Mouse (Mus musculus): ENCODE data around the gene Cacna1d.

Gene Cacna1d

DNA sequence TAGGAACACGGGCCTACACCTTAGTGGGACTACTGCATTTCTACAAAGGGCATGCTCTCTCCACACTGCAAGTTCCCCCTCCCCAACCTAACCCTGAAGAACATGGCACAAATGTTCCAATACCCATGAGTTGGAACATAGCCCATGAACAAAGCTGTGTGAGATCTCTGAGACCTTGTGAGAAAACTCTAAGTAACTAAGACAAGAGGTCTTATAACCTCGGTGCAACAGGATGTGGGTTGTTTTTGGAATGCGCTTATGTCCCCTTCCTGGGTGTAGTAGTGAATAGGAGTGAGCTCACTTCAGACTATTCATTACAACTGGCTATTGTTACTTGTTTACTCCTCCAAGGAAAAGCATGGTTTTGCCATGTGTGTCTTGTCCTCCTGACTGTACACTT, 353.3 kb downstream of the Cacna1d start:
- DNase-seq, result no peak

DNA sequence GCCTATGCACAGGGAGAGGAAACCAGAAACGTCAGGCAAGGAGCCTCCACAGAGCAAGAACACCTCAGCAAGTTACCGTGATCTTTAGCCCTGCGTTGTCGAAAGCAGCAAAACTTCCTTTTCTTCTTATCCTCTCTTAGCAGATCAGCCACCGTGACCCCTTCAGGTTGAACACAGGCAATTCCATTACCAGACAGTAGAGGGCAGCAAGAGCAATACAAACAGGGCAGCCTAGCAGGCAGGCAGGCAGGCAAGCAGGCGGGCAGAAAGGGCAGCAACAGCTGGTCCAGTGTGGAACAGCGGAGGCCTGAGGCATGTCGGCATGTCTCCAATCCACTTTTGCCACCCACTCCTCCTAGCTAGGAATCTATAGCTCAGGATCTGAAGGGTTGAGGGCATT, 354.3 kb downstream of the Cacna1d start:
- peak; percentile 88 for DNase-seq

DNA sequence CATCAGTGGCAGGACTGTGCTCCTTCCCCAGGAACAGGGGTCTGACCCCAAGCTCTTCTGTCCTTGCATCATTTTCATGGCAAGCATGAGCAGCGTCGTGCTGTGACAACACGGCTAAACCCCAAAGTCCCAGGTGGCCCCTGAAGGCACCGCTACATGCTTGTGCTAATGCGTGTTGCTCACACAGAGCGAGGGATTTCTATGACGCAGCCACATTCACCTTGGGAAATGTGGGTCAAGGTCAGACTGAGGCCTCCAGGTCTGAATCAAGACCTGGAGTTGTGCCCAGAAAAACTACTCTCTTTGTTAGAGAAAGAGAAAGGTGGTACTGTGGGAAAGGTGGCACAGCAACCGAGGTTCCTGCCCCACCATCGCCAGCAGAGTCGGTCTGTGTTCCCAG, 355.9 kb downstream of the Cacna1d start:
- no peak for DNase-seq

DNA sequence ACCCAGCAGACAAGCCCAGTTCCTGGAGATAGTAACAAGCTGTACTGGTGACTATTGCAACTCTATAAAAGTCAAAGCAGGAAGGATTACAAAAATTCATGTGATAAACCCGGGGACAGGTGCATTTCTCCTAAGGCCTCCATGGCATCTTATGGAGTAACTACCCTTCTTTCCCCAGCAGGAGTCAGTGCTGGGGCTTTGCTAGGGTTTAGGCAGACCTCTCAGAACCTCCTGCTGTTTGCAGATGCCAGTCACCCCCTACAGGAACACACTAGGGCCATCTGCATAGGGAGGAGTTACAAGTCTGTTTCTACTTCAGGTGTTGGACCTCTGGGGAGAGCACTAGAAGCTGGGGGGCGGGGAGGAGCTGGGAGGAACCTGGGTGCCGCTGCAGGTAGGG, 357.6 kb downstream of the Cacna1d start:
- peak; percentile 49 for DNase-seq

DNA sequence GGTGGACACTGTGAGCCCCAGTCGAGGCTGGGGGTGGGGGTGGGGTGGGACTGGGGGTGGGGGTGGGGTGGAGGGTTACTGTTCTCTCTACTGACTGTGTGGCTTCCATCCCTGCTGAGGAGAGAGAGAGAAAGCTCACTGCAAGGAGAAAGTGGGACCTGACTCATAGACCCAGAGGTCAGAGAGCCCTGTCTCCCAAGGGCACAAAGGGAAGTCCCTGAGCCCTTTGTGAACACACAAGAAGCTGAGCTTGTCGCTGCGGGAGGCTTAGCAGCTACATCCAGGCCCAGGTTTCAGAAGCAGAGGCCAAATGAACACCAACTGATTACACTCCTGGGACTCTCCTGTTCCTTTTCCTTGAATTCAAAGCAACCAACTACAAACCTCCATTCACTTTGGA, 360.0 kb downstream of the Cacna1d start:
- no peak for DNase-seq

DNA sequence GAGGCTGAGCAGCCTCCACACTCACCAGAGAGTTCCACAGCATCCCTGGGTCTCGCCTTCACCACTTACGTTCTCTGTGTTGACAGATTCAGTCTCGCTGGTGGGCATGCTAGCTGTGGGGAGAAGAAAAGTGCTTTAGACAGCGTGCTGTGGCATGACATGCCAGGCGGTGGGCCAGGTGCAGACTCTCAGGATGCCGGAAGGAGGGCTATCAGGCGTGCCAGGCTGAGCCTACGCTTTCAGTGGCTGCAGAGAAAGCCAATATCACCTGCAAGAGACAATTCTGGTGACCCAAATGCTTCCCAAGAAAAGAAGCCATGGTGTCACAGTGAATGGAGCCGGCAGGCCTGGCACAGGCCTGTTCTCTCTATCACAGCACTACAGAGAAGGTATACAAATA, 361.2 kb downstream of the Cacna1d start:
- DNase-seq, result no peak

DNA sequence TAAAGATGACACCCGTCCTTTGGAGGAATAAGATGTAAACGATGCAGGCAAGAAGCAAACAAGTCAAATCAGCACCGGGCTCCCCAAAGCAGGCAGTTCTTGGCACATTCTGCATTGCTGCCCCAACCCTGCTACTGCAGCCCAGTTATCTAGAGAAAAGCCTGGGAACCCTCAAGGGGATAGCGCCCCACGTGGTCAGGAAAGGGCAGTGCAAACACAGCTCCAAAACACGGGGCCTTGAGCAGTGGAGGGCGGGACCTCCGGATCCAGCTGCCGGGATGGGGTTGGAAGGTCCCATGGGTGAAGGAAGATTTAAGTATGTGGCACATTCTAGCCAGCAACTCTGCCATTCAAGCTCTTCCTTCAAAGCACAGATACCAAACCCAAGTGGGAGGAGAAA, 361.9 kb downstream of the Cacna1d start:
- peak; percentile 77 for DNase-seq

DNA sequence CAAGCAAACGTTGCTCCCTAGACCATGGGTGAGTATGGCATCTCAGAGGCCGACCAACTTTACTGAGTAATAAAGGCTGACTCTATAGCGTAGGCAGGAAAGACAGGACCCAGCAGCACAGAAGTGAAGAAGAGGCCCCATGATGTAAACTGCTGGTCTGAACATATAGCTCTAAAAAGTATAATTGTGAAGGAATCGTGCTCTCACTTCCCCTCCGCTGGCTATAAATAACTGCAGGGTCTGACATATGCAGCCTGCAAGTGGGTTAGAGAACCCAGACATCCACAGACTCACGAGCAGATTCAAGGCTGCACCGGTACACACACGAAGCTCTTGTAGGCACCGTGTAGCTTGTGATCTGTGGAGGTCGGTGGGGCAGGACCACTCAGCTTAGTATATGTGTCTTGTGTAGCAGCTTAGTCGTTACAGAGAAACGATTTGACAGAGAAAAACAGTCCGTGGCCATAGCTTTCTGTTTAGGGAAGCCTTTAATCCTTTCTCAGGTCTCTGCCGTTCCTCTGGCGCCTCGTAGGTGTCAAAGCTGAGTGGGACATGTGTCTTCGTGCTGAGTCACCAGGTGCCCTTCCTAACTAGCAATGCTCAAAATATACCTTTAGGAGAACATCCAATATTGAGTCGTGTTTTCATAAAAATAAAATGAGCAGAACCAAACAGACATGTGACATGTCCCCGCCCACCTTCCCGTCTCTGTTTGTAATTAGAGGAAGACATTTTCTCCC, 366.1 kb downstream of the Cacna1d start:
- peak; percentile 41 for DNase-seq

DNA sequence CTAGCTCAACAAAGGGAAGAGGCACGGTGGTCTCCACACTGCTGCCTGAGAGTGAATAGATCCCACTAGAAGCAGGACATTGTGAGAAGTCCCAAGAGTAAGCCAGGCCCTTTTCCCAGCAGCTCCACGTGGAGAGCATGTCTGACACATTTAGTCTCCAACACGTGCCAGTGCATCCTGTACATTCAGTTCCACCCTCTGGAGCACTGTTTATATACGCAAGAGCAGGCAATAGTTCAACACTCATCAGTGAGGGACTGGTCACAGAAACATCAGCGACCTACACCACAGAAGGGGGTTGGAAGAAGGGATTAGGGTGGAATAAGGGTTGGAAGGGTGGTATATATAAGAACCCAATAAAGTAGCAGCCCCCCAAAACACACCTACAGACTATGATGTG, 371.2 kb downstream of the Cacna1d start:
- DNase-seq, result no peak

DNA sequence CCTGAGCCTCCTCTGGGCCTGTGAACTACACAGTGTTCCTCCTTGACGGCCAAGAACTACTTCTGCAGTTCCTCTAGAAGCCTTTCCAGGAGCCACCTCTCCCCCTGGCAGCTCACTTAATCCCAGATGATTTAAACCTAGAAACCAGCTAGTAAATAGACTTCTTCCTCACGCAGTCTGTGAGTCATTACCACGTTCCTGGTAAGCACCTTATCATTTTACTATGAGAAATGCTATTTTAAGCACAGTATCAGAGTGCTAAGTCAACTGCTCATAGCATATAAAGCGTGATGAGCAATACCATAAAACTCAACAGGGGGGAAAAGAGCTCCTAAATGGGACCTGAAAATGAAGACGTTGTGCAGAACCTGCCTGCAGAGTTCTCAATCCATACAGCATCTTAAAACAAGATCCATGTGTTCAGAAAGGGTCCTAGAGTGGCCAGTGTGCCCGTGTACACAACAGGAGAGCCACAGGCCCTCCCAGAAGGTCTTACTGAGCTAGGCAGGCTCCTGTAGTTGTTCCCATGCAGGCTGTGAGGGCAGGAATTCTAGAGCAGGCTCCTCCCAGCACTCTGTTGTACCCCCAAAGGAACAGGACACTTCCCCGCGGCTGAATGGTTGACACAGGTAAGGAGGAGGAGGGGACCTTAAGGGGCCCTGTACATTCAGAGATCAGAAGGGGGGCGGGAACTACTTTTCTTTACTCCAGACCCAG, 377.7 kb downstream of the Cacna1d start:
- no peak for DNase-seq

DNA sequence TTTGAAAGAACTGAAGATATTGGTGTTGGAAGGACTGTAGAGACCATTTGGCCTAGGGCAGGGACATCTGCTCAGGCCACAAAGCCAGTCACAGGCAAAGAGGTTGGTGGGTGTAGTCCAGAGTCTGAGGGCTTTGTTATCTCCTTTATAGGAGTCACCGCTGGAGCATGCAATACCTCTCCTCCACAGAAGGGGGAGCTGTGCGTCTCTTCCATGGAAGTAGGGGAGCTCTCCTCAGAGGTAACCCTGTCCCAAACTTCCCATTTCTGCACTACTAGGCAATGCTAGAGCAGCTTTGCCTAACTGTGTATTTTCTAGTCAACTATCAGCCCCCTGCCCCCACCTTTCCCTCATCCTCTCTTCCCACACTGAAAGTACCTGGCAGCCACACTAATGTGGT, 382.2 kb downstream of the Cacna1d start:
- DNase-seq, result peak; percentile 69

DNA sequence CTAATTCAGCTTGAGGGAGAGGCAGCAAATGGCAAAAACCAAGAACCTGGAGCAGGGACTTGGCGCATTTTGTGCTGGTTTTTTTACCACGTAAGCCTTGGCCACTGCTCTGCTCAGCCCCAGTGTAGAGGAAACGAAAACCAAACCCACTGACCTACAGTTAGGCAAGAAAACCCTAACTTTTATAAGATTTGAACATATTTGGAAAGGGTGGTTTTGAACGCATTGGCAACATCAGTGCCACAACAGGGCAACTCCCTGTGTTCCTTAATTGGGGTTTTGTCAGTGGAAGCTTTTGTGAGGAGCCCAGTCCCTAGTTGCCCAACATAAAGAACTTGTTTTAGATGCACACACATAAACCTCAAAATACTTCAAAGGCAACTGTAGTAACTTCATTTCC, 384.7 kb downstream of the Cacna1d start:
- no peak for DNase-seq

DNA sequence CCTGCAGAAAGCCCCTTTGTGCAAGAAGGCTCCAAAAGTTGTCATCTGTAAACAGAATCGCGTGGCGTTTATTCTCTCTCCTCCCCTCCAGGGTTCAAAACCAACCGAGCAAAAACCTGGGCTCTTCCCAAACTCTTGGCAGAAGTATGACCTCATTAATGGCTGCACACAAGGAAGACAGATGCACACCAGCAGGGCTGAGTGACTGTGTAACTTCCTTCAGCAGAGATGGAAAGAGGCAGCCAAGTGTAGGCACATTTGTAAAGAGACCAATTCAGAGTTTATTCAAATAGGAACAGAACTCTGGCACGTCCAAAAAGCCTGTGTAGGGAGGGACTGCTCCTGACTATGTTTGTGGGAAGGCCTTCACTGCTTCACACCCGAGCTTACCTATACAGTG, 385.7 kb downstream of the Cacna1d start:
- no peak for DNase-seq

DNA sequence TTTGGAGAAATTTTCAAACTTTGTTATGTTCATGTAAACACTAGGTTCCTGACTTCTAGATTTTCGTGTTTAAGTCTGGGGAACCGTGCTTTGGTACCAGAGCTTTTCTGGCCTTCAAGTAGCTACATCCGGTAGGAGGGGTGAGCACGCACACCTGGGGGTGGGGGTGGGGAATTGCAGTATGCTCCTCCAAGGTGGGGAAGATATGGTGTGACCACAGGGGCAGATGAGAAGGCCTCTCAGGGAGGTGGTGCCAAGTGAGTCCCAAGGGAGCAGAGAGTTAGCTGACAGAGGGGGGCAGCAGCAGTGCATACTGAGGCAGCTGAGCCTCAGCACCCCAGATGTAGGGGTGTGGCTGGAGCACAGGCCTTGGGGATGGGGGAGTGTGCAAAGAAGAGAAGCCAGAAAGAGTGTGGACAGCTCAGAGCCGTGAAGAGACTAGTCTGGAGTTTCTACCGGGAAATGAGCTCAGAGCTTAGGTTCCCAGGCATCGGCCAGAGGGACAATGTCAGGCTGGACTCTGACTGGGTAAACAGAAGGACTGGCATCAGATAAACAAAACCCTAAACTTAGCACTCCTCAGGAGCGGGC, 387.2 kb downstream of the Cacna1d start:
- peak; percentile 81 for DNase-seq

DNA sequence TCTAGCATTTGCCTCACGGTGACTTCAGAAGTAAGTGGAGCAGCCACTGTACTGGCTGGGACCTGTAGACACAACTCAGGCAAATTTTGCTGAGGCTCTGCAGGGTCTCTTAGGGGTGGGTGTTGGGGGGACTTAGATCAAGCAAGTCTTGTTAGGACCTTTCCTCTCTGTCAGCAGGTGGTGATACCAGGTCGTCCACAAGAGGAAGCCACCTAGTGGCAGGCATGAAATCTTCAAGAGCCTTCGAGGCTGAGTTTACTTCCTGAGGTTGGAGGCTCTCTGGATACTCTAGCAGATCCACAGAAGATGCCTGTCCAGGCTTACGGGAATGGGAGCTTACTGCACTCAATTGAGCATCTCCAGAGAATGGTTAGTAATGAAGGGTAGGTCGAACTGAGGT, 394.0 kb downstream of the Cacna1d start:
- peak; percentile 72 for DNase-seq

DNA sequence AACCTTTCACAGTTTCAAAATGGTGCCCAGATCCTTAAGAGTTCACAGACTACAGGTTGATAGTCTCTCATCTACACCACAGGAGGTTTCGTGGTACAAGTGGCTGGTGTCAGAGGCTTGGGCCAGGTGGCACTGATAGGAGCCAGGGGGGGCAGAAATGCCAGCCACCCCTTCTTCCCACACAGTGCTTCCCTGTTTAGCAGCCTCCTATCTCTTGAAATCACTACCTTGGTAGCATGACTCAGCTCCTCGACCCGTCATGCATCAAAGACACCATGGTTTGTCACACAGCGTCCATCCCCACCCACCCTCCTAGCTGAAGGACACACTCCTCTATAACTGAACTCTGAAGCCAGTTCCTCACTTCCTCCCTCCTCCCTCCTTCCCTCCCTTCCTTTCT, 398.8 kb downstream of the Cacna1d start:
- no peak for DNase-seq

DNA sequence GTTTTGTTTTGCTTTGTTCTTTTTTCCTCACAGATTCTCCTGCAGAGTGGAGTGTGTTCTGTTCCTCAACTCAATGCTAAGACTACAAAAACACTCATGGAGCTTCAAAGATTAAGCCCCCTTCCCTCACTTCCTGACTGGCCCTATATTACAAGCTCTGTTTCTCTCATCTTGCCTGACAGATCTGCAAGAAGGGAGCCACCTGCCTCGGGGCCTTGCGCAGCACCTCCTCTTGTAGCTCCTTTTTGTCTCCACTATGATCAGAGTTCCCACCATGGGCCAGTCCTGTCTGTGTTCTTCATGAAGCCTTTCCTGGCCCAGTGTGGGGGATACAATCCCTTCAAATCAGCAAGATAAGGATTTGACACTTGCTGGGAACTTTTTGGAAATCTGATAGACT, 399.2 kb downstream of the Cacna1d start:
- DNase-seq, result peak; percentile 56

DNA sequence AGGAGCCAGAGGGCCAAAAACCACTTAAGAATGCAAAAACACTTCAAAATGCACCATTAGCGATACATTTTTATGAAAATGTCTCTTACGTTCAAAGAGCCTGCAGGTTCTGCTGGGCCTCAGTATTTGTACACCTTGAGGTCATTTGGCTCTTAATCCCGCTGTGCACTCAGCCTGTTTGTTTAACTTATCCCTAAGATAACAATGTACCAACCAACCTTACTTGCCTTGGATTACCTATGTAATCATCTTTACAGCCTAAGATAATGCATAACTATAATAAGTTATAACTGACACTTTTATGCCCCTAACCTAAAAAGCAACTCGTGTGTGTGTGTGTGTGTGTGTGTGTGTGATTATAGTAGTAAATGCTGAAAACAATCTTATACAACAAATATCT, 411.5 kb downstream of the Cacna1d start:
- no peak for DNase-seq

DNA sequence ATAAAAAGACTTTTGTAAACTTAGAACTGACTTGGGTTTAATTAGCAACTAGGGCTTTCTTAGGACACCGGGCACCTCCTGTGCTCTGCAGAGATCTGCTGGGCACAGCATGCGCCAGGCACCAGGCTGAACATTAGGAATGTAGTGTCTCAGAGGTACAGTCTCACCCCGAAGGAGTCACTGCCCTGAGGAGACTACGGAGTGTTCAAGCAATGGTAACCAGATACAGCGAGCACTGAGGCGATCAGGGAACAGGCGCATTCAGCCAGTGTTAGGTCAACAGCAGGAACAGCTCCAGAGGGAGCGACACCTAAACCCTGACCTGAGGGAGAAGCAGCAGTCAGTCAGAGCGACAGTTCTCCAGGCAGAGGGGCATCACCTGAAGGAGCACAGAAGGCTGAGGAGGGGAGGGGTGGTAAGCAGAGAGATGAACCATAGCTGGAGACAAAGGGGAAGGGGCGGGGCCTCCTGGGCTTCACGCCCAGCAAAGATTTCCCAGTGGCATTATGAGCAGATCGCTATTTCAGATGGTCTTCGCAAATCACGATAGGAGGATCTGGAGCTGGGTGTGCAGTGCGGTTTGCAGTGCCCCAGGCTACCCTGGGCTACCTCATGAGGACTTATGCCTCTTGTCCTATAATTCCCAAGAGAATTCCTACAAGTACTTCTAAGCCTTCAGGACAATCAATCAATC, 413.0 kb downstream of the Cacna1d start:
- DNase-seq, result peak; percentile 22

DNA sequence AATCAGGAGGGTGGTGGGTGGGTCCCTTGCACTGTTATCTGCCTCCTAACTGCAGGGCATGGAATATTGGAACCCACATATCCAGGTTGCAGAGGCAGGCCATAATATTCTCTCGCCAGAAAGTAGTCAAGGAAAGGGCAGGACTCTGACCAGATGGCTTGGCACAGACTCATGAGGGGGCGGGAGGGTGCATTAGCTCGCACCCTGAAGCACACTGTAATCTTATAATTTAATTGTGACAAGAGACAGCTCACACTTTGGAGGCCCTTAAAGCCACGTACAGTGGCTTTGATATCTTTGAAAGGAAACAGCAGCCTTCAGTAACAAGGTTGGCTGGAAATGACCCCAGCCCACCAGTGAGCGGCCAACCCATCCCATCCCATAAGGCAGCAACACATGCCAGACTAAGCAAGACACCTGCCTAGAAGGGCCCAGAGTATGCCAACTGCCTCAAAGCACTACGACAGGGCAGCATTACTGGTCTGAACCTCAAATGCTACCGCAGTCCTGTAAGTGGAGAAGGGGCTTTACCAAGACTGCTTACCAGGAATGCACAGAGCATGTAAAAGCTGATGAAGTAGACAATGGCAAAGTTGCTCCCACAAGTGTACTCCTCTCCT, 415.9 kb downstream of the Cacna1d start:
- DNase-seq, result no peak

DNA sequence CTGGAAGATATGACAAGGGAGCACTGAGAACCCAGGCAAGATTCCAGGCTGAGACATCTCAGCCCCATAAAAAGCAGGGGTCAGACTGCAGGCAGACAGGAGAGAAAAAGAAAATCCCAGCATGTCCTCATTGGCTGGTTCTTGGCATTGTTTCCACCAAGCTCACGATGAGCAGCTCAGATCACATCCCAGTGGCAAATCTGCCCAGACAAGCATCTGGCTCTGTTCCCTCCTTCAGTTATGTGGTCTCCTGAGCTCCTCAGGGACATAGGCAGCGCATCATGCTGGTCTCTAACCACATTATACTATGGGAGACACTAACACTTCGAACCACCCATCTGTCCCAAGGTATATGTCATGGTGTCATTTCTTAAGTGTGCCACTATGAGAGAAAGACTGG, 422.7 kb downstream of the Cacna1d start:
- no peak for DNase-seq

DNA sequence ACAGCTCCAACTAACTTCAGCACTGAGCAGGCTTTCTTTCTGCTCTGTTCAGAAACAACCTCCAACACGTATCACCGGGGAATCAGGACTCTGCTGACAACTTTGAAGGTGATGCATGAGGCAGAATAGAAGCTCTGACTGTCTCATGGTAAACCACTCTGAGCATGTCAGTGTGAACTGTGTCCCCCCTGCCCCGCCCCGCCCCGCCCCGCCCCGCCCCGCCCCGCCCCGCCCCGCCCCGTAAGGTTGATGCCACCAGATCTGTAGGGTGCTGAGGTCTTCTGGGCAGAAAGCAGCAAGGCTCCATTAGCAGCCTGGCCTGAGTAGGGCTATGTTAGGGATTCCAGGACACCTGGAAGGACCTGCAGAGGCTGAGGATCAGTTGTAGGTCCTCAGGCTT, 424.5 kb downstream of the Cacna1d start:
- DNase-seq, result no peak

DNA sequence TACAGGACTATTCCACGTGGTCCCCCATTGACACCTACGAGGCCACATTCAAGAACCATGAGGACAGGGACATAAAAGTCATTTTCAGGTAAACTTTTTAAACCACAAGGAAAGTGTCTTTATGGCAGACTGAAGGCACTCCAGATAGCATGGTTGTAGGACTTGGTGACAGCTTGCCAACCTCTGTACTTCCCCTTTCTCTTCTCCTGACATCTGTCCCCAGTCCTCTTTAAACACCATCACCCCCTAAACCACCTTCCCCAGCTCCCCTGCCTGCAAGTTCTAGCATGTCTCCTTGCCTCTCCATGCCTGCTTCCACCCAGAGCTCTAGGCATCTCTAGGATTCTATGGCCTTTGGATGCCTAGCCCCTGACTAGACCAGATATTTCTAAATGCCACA, 426.4 kb downstream of the Cacna1d start:
- DNase-seq, result no peak
